Mouse (Mus musculus) CD4-positive naive resting alpha-beta T cell, adult 76 days (primary cell): Measurements from ENCODE around the gene Pou3f3. TPM values are rescaled to one million over a fixed set of nuclear protein-coding genes. Genes with fewer than 3 reads are reported as not detected.

ENCODE experiments used
- total RNA-seq: library from RNA; stranded (reverse); gene quantifications from one replicate; pipeline ENCODE4 v1.2.4, GENCODE M21; 2023

Pou3f3 gene
- not detected for total RNA-seq

DNA sequence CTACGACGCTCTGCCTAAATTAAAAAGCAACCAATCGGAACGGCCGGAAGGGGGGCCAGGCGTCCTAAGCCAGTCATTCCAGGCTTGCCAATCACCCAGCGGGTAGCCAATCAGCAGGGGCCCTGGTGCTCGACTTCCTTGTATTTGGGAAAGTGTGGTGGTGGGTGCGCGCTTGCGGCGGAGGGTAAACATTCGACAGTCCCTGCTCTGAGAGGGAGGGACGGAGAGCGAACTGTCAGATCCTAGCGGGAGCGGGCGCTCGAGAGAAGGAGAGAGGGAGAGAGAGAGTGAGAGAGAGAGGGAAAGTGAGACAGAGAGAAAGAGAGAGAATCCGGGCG, at the start of gene Pou3f3:
Gene Pou3f3, plus strand, starts transcription at position 191 of the 338 bp plus-strand sequence.

Other genes with a start within 250 kb of the Pou3f3 start
- 53.6 TPM for gene Mrps9, start 155.5 kb downstream of the Pou3f3 start, total RNA-seq